Mouse (Mus musculus): ENCODE data around the gene Vwce. TPM values are rescaled to one million over a fixed set of nuclear protein-coding genes. Genes with fewer than 3 reads are reported as not detected.

The Vwce gene
- polyA plus RNA-seq, 1 experiment = 0.20 TPM

DNA sequence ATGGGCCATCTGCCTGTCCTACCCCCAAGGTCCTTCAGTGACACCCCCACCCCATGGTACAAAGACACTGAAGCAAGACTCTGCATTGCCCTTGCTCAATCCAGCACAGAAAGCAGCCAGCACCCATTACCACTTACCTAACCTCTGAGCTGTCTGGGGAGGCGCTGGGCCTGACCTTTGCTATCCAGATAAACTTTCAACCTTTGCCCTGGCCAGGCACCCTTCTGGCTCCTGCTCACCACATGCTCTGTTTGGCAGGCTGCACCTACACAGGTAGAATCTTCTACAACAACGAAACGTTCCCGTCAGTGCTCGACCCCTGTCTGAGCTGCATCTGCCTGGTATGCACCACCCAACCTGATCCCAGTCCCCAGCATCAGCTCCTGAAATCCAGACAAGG lies 23.7 kb downstream of the Vwce start:
- no peak overlapping the region for H3K27ac ChIP-seq (ENCODE audit: insufficient read depth, low read length)
- no peak for TF ChIP-seq CTCF (IDR thresholded peaks at IDR 0.05; ENCODE audit: borderline replicate concordance, insufficient read depth, low read depth, low read length)
- no peak for TF ChIP-seq POLR2A (IDR thresholded peaks at IDR 0.05; ENCODE audit: borderline replicate concordance, insufficient read depth, low read length)
- H3K27me3 ChIP-seq (ENCODE audit: control insufficient read depth, insufficient read depth, low read length) = no peaks in the 10 kb centered on the region; the same call in 1 of the 2 replicates
- WGBS = 86% methylated on average over 5 of the region's 5 CpGs
- H3K4me3 ChIP-seq (replicated peaks; ENCODE audit: insufficient read depth, low read depth, low read length) = no peak overlapping the region
- no peak for DNase-seq
- H3K4me1 ChIP-seq (ENCODE audit: control insufficient read depth, insufficient read depth, low read length) = no peaks in the 10 kb centered on the region

DNA sequence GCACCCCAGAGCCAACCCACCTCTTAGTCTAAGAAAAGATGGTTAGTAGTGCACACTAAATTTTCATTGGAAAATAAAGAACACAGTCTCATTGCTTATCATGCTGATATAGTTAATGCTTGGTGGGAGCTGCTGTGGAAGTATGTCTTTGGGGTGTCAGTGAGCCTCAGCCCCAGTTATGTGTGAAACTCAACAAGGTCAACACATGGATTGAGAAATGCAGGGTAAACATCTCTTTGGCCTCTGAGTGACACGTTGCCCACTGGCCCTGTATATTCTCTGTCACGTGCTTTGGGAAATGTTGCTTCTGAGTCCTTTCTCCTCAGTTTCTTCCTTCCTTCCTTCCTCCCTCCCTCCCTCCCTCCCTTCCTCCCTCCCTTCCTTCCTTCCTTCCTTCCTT lies 24.4 kb downstream of the Vwce start:
- Histone ChIP-seq H3K27ac (ENCODE audit: insufficient read depth, low read length) (no peak overlapping the region), H3K27me3 (ENCODE audit: control insufficient read depth, insufficient read depth, low read length) (no peaks in the 10 kb centered on the region; the same call in 1 of the 2 replicates), H3K4me3 (replicated peaks; ENCODE audit: insufficient read depth, low read depth, low read length) (no peak overlapping the region), H3K4me1 (ENCODE audit: control insufficient read depth, insufficient read depth, low read length) (no peaks in the 10 kb centered on the region)
- WGBS = 68% methylated on average over 2 of the region's 2 CpGs
- no peak for DNase-seq
- TF ChIP-seq POLR2A (IDR thresholded peaks at IDR 0.05; ENCODE audit: borderline replicate concordance, insufficient read depth, low read length) = no peak
- TF ChIP-seq CTCF (IDR thresholded peaks at IDR 0.05; ENCODE audit: borderline replicate concordance, insufficient read depth, low read depth, low read length) = no peak

GRCm38 (mm10) chr19:10661373-10661772 lies 27.4 kb downstream of the Vwce start:
- no peak for DNase-seq
- 65% methylated on average over 5 of the region's 5 CpGs for WGBS
- H3K27ac ChIP-seq (ENCODE audit: insufficient read depth, low read length) = no peak overlapping the region
- H3K4me3 ChIP-seq (replicated peaks; ENCODE audit: insufficient read depth, low read depth, low read length) = no peak overlapping the region
- no peaks in the 10 kb centered on the region for H3K27me3 ChIP-seq (ENCODE audit: control insufficient read depth, insufficient read depth, low read length)
- no peak for TF ChIP-seq CTCF (IDR thresholded peaks at IDR 0.05; ENCODE audit: borderline replicate concordance, insufficient read depth, low read depth, low read length)
- TF ChIP-seq POLR2A (IDR thresholded peaks at IDR 0.05; ENCODE audit: borderline replicate concordance, insufficient read depth, low read length) = no peak
- no peaks in the 10 kb centered on the region for H3K4me1 ChIP-seq (ENCODE audit: control insufficient read depth, insufficient read depth, low read length)

GRCm38 (mm10) chr19:10661919-10662318 lies 27.9 kb downstream of the Vwce start:
- Histone ChIP-seq H3K27me3 (ENCODE audit: control insufficient read depth, insufficient read depth, low read length) (no peaks in the 10 kb centered on the region), H3K4me3 (replicated peaks; ENCODE audit: insufficient read depth, low read depth, low read length) (no peak overlapping the region), H3K4me1 (ENCODE audit: control insufficient read depth, insufficient read depth, low read length) (no peaks in the 10 kb centered on the region), H3K27ac (ENCODE audit: insufficient read depth, low read length) (no peak overlapping the region)
- no peak for DNase-seq
- TF ChIP-seq POLR2A (IDR thresholded peaks at IDR 0.05; ENCODE audit: borderline replicate concordance, insufficient read depth, low read length) = no peak
- TF ChIP-seq CTCF (IDR thresholded peaks at IDR 0.05; ENCODE audit: borderline replicate concordance, insufficient read depth, low read depth, low read length) = no peak
- WGBS = 87% methylated on average over 2 of the region's 2 CpGs

- Histone ChIP-seq H3K27me3 (ENCODE audit: control insufficient read depth, insufficient read depth, low read length) (no peaks in the 10 kb centered on the region), H3K27ac (ENCODE audit: insufficient read depth, low read length) (no peak overlapping the region), H3K4me3 (replicated peaks; ENCODE audit: insufficient read depth, low read depth, low read length) (no peak overlapping the region), H3K4me1 (ENCODE audit: control insufficient read depth, insufficient read depth, low read length) (no peaks in the 10 kb centered on the region)
- no peak for DNase-seq
- 80% methylated on average over 3 of the region's 3 CpGs for WGBS
- no peak for TF ChIP-seq CTCF (IDR thresholded peaks at IDR 0.05; ENCODE audit: borderline replicate concordance, insufficient read depth, low read depth, low read length)
- TF ChIP-seq POLR2A (IDR thresholded peaks at IDR 0.05; ENCODE audit: borderline replicate concordance, insufficient read depth, low read length) = no peak
Measured at GRCm38 (mm10) chr19:10662665-10663064, 28.7 kb downstream of the Vwce start.

DNA sequence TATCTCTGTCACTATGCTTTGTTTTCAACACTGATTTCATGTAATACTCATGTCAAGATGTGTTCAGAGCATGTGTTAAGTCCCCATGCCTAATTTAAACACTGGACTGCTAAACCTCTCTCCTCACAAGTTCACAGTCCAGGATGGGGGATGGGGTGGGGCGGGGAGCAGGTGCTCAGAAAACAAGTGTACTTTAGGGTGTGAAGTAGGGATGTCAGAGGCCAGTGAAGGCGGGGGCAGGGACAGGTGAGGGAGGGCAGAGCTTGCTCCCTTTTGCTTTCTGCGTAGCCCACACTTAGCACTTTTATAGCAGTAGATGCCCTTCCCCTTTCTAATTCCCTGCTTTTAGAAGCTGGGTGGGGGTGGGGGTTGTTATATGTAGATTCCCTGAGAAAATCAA lies 31.1 kb downstream of the Vwce start:
- WGBS = 69% methylated on average over 3 of the region's 3 CpGs
- DNase-seq = no peak
- Histone ChIP-seq H3K4me1 (ENCODE audit: control insufficient read depth, insufficient read depth, low read length) (no peaks in the 10 kb centered on the region), H3K27me3 (ENCODE audit: control insufficient read depth, insufficient read depth, low read length) (no peaks in the 10 kb centered on the region), H3K27ac (ENCODE audit: insufficient read depth, low read length) (no peak overlapping the region), H3K4me3 (replicated peaks; ENCODE audit: insufficient read depth, low read depth, low read length) (no peak overlapping the region)
- TF ChIP-seq POLR2A (IDR thresholded peaks at IDR 0.05; ENCODE audit: borderline replicate concordance, insufficient read depth, low read length) (no peak), CTCF (IDR thresholded peaks at IDR 0.05; ENCODE audit: borderline replicate concordance, insufficient read depth, low read depth, low read length) (no peak)

DNA sequence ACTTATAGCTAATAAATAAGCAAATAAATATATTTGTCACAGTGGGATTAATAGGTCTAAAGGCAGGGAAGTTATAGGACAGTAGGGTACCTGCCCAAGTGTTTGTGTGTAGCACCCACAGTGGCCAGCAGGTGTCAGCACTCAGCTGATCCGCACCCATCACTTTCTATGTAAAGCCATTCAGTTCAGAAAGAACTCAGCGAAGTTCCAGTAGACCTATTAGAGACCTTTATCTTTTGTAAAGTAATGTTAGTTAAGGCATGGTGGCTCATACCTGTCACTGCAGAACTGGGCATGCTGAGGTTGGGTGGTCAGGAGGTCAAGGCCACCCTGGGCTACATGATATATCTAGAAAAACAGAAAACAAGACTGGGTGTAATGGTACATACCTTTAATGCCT lies 31.5 kb downstream of the Vwce start:
- WGBS = 5% methylated on average over 2 of the region's 2 CpGs
- DNase-seq = peak; percentile 59 to 77
- peak; percentile 94 for TF ChIP-seq CTCF (IDR thresholded peaks at IDR 0.05; ENCODE audit: borderline replicate concordance, insufficient read depth, low read depth, low read length)
- TF ChIP-seq POLR2A (IDR thresholded peaks at IDR 0.05; ENCODE audit: borderline replicate concordance, insufficient read depth, low read length) = no peak

GRCm38 (mm10) chr19:10671319-10671718 lies 37.3 kb downstream of the Vwce start:
- H3K4me1 ChIP-seq (ENCODE audit: control insufficient read depth, insufficient read depth, low read length) = no peaks in the 10 kb centered on the region
- H3K27ac ChIP-seq (ENCODE audit: insufficient read depth, low read length) = no peak overlapping the region
- TF ChIP-seq CTCF (IDR thresholded peaks at IDR 0.05; ENCODE audit: borderline replicate concordance, insufficient read depth, low read depth, low read length) (no peak), POLR2A (IDR thresholded peaks at IDR 0.05; ENCODE audit: borderline replicate concordance, insufficient read depth, low read length) (no peak)
- no peak overlapping the region for H3K4me3 ChIP-seq (replicated peaks; ENCODE audit: insufficient read depth, low read depth, low read length)
- no peak for DNase-seq
- H3K27me3 ChIP-seq (ENCODE audit: control insufficient read depth, insufficient read depth, low read length) = no peaks in the 10 kb centered on the region
- 86% methylated on average over 4 of the region's 4 CpGs for WGBS

More for the DNA sequence above, 31.5 kb downstream of the Vwce start:
- Histone ChIP-seq H3K4me3 (replicated peaks; ENCODE audit: insufficient read depth, low read depth, low read length) (no peak overlapping the region), H3K4me1 (ENCODE audit: control insufficient read depth, insufficient read depth, low read length) (no peaks in the 10 kb centered on the region), H3K27ac (ENCODE audit: insufficient read depth, low read length) (no peak overlapping the region), H3K27me3 (ENCODE audit: control insufficient read depth, insufficient read depth, low read length) (no peaks in the 10 kb centered on the region)
